Mouse (Mus musculus): Measurements from ENCODE around the gene Gria1.

Gene Gria1

GRCm38 (mm10) chr11:57051666-57052562 is 40.7 kb downstream of the Gria1 start:
- in situ Hi-C loops (cut with MboI, MseI): no loop called here

- in situ Hi-C loops (cut with MboI, MseI): no loop called here
Measured at GRCm38 (mm10) chr11:57062441-57062840, 51.3 kb downstream of the Gria1 start.

GRCm38 (mm10) chr11:57070196-57070901 is 59.2 kb downstream of the Gria1 start:
- in situ Hi-C loops (cut with MboI, MseI): no loop called here

DNA sequence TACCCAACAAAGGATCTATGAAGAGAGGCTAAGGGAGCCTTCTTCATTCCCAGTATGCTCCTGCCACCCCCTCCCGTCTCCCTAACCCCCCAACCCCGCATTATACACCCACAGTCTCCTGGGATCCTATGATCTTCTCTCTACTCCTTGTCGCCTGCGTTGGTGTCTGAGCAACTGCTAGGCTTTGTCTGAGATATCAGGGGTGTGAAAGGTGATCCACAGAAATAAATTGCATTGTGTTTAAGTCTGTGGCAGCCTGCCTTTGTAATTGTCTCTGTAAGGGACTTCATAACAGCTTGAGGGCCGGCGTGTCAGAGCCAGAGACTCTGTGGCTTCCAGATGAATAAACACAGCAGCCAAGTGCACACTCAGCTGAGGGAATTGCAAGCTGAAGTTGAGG is 61.0 kb downstream of the Gria1 start:
- in situ Hi-C loops (cut with MboI, MseI): no loop called here

- in situ Hi-C loops (cut with MboI, MseI): no loop called here
Measured at GRCm38 (mm10) chr11:57079423-57079822, 68.2 kb downstream of the Gria1 start.

DNA sequence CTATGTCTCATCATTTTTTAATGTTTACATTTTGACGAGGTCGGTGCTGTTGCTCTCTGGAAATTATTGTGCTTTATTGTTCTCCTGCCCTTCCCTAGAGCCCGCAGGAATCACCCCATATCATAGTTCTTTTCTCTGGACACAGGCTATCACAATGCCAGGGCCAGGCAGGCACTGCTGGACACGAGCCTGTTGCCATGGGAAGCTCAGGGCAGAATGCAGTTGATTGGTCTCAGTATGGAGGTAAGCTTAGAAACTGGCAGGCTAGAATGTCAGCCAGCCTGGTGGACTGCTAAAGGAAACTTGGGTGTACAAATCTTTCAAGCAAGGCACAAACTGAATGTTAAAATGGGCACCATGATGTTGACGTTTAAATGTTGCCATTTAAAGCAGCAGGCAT is 78.3 kb downstream of the Gria1 start:
- in situ Hi-C loops (cut with MboI, MseI): no loop called here

DNA sequence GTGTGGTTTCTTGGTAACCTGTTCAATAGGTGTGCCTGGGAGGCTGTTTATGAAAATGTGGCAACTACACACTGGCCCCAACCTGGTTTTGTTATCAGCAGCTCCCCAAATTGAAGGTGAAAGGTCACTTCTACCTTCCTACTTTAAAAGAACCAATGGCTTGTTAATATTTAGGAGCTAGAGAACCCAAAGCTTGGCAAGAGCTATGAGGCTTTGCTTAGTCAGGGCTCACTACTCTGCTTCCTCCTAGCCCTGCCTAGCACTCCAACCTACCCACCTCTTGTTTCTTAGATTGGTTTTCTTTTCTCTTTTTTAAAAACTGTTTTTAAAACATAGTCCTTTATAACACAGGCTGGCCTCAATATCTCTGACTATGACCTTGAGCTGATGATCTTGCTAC is 79.5 kb downstream of the Gria1 start:
- in situ Hi-C loops (cut with MboI, MseI): no loop called here

- in situ Hi-C loops (cut with MboI, MseI): no loop called here
Measured at GRCm38 (mm10) chr11:57091276-57091914, 80.2 kb downstream of the Gria1 start.

- in situ Hi-C loops (cut with MboI, MseI): no loop called here
Measured at GRCm38 (mm10) chr11:57100491-57100890, 89.3 kb downstream of the Gria1 start.

GRCm38 (mm10) chr11:57103751-57104254 is 92.6 kb downstream of the Gria1 start:
- in situ Hi-C loops (cut with MboI, MseI): no loop called here

- in situ Hi-C loops (cut with MboI, MseI): no loop called here
Measured at GRCm38 (mm10) chr11:57105683-57106082, 94.5 kb downstream of the Gria1 start.

DNA sequence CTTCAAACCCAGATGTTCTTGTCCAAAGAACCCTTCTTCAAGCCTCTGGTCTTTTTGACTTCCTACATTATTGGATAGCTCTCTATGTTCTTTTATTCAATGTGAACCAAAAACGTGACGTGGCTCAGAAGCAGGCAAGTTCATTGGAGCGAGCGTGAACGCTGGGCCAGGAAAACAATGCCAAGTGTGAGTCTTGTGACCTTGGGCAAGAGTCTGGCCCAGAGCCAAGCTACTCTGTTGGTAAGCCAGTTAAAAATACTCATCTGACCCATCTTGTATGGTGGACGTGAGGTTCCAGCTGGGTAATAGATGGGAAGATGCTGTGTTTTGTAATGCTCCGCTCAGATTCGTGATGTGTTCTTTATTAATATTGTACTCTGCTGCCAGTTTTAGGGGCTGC is 101.2 kb downstream of the Gria1 start:
- in situ Hi-C loops (cut with MboI, MseI): no loop called here

GRCm38 (mm10) chr11:57114410-57114809 is 103.2 kb downstream of the Gria1 start:
- in situ Hi-C loops (cut with MboI, MseI): no loop called here

DNA sequence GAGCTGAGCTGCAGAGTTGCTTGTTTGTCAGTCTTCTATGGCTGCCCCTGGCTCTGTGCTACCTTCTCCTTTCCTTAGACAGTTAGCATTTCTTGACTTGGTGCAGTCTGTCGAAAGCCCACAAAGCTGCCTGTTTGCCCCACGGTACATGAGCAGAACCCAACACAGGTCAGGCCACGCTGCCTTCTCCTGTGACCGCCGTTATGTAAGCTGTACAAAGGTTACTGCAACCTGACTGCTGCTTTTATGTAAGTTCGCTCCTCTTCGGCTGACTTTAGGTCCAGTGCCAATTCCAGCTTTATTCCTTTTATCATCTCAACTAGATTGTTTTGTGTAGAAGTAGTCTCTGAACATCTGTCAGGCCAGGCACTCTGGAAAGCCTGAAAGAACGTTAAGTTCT is 115.9 kb downstream of the Gria1 start:
- in situ Hi-C loops (cut with MboI, MseI): no loop called here

- in situ Hi-C loops (cut with MboI, MseI): no loop called here
Measured at GRCm38 (mm10) chr11:57140162-57140780, 129.1 kb downstream of the Gria1 start.

- in situ Hi-C loops (cut with MboI, MseI): no loop called here
Measured at GRCm38 (mm10) chr11:57143681-57144080, 132.5 kb downstream of the Gria1 start.

- in situ Hi-C loops (cut with MboI, MseI): no loop called here
Measured at GRCm38 (mm10) chr11:57145192-57145591, 134.0 kb downstream of the Gria1 start.

- in situ Hi-C loops (cut with MboI, MseI): no loop called here
Measured at GRCm38 (mm10) chr11:57145704-57146103, 134.5 kb downstream of the Gria1 start.

- in situ Hi-C loops (cut with MboI, MseI): no loop called here
Measured at GRCm38 (mm10) chr11:57151674-57152073, 140.5 kb downstream of the Gria1 start.

- in situ Hi-C loops (cut with MboI, MseI): no loop called here
Measured at GRCm38 (mm10) chr11:57154998-57155397, 143.8 kb downstream of the Gria1 start.

- in situ Hi-C loops (cut with MboI, MseI): no loop called here
Measured at GRCm38 (mm10) chr11:57159412-57159811, 148.2 kb downstream of the Gria1 start.

DNA sequence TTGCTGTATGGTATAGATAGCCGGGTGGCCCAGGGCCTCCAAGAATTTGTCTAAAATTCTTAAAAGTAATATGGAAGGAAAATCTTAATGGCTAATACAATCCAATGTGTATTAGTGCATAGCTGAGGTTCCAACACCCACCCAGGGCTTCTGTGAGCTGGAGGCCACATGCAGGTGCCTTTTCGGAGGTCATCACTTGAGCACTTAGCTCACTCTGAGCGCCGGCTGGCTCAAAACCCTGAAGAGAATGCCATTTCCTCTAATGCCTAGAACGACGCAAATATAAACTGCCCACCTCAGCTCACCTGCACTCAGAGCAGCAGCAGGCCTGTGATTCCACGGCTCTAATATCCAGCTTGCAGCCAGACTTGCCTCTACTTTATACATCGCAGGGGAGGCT is 148.9 kb downstream of the Gria1 start:
- in situ Hi-C loops (cut with MboI, MseI): no loop called here

Measured in regulatory T cell (primary cell).